Mouse (Mus musculus): ENCODE measurements at regions not wholly inside any gene's neighbourhood (a gene's known extent, or its start where the extent isn't known, plus 50 kb on each side); places are given as distances from the start of the nearest gene placed in this dataset.

DNA sequence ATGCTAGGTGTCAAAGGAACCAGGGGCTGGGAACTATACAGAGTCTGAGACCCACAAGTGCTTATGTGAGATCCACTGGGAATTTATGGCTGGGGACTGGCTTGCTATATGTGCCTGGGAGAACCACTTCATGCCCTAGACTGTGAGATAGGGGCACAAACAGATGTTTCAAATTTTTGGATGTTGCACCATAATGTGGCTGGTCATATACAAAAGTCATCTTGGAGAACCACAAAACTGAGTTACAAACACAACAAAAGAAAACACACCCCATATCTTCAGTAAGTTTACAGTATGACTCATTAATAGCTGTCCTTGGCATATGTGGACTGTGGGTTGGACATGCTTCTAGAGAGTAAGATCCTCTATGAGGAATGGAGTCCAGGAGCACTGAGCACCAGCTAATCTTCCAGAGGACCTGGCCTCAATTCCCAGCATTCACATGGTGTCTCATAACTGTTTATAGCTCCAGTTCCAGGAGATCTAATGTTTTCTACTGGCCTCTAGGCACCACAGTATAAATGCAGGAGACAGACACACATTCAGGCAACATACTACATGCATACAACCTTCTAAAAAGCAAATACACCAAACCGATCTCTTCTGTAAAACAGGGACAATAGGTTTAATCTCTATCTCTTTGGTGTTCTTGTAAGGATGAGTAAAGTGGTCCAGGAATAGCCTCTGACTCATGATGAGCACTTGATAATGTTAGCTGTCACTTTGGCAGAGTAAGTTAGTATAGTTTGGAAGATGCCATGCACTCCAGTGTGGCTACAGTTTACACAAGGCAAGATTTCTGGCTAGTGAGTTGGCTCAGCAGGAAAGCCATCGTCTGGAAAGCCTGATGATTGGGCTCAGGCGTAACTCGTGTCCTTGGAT, 132.0 kb upstream of the Ptbp2 start:
- peak in 1 of 2 experiments; percentile 12 for DNase-seq (ENCODE audit: low spot score in 2 of 2)
- intact Hi-C loops (cut with DNase I): no loop called here

DNA sequence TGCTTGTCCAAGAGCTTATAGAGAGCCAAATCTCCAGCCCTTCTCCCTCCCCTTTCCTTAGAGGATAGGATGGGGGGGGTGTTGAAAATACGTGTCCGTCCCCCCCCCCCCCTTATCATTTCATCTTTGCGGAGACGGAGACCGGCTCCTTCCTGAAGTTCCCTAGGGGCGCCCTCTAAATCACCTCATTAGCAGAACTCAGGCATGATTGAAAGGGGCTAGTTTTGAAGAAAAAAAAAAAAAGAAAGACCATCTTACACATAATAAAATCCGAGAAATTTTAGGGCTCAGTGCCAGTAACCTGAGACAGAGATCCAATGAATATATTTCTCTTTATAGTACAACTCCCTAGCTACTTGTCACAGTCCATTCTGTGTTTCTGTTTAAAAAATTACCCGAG, 127.3 kb upstream of the Ptbp2 start:
- no peak for DNase-seq (ENCODE audit: low spot score in 2 of 2)
- intact Hi-C loops (cut with DNase I): no loop called here

DNA sequence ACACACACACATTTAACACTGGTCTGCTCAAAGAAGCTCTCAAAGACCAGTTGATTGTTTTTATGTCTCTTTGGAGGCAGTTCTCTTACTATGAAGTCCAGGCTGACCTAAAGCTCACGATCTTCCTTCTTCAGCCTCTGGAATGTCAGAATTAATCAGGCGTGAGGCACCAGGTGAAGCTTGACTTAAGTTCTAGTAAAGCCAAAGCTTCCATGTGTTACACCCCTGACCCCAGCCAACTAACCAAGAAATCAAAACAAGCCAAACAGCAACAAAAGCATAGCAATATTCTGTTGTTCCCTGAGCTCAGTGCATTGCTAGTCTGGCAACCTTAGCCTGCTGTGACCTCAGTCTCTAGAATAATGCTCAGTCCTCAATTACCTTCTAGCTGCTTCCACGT, 120.0 kb upstream of the Ptbp2 start:
- intact Hi-C loops (cut with DNase I): no loop called here
- no peak for DNase-seq (ENCODE audit: low spot score in 2 of 2)

DNA sequence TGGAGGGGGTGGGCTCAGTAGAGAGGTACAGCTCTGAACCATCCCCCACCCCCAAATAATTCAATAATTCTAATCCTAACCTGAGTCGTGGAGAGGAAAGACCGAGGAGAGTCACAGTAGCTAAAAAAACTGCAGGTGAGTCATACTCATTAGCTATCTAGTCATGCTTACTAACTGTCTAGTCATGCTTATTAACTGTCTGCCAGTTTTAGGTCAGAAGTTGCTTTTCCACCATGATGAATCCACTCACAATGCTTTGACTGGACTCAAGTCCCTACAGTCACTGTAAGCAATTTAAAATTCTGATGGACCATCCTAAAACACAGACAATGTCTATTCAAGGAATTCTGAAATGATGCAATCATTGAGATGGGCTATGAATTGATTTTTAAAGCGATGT, 110.9 kb upstream of the Ptbp2 start:
- no peak for DNase-seq (ENCODE audit: low spot score in 2 of 2)
- intact Hi-C loops (cut with DNase I): no loop called here

DNA sequence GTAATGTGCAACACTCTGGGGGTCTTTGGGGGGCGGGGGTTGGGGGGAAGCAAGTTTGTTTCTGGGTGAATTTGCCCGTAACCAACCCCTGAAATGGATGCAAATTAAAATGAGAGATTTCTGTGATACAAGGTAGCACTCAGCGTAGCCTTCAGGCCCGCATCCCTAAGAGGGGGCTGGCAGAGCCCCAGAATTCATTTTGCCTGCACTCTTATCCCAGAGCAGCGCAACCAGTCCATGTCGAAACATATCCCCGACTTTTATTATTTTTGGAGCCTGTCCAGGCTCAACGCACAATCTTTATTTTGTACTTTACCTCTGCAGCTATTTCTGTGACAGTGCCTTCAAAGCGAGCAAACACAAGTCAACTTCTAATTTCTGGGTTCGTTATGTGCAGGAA, 109.8 kb upstream of the Ptbp2 start:
- DNase-seq (ENCODE audit: low spot score in 2 of 2): no peak
- intact Hi-C loops (cut with DNase I): no loop called here

DNA sequence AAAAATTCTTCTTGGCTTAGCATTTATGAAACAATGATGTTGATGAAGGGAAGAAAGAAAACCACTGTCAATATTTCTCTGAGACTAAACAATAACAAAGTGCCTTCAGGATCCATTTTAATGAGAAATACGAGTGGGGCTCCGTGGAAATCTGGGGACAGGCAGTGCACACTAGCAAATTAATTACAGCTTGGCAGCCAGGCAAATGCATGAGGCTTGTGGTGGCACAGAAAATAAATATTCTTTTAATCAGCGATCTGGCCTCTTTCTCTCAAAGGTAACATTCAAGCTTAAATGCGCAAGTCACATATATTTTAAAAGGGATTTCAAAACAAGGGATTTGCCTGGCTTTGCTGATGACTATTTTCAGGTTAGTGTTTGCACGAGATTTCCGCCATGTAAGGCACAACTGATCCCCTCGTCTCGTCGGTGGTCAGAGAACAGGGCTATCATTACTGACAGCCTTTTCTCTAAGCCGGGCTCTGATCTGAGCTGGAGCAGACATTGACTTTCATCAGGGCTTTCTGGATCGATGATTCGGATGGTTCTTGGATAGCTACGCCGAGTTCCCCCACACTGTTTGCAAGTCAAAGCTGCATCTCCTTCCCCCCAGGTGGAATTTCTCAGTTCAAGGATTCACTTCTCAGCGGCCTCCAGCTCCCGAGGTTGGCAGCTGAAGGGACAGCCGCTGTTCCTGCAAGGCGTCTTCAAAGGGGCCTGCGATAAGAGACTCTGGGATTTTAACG, 109.1 kb upstream of the Ptbp2 start:
- peak; percentile 4 to 19 for DNase-seq (ENCODE audit: low spot score in 2 of 2)

DNA sequence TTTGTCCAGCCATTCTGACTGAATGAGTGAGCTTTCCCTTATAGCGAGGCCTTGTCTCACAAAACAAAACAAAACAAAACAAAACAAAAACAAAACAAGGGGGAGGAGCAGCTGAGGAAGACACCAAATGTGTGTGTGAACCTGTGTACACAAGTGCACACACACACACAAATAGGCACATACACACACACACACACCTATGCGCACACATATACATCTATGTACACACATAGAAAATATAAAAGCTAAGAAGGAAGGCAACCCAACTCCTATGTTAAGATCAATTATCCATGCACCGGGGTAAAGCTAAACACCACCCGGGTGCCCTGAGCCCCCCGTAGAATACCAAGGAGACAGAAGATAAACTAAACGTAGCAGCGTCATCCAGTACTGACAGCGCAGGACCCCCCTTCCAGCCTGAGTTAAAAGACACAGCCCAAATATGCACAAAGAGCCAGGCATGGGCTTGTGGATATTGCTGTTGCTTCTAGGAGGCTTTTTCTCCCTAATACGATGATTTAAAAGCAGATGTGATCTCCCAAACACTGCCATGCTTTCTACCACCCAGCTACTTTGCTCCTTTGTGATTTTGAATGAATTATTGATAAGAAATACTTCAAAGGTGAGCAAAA, 108.4 kb upstream of the Ptbp2 start:
- intact Hi-C loops (cut with DNase I): no loop called here

More for the DNA sequence above, 109.1 kb upstream of the Ptbp2 start:
- intact Hi-C loops (cut with DNase I): no loop called here

DNA sequence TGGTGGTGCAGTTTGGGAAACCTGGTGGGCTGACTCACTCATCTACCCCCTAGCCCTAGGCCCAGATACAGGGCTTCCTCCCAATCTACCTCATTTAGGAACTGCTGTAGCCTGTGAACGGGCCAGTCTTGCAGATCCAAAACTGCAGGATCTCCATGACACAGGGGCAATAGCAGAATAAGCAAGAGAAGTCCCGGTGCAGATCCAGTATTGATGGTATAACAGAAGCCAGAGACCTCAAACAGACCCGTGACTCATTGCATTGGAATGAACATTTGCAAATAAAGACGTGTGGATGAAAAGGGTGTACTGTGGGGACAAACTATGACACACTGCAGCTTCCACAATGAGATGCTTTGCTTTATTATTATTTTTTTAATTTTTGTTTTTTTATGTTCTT, 106.6 kb upstream of the Ptbp2 start:
- no peak for DNase-seq (ENCODE audit: low spot score in 2 of 2)
- intact Hi-C loops (cut with DNase I): no loop called here

More for the DNA sequence above, 108.4 kb upstream of the Ptbp2 start:
- no peak for DNase-seq (ENCODE audit: low spot score in 2 of 2)

DNA sequence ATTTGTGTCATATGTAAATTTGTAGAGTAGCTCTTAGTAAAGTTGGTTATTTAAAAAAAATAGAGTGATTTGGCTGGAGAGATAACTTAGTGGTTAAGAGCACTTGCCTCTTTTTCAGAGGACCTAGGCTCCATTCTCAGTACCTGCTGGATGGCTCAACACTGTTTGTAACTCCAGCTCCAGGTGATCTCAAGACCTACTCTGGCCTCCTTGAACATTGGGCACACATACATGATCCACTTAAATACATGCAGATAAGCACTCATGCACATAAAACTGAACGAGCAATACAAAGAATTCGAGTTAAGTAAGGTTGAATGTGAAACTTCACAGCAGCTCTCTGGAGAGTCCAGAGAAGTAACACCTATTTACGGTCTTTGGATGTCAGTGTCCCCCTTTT, 104.2 kb upstream of the Ptbp2 start:
- no peak for DNase-seq (ENCODE audit: low spot score in 2 of 2)
- intact Hi-C loops (cut with DNase I): no loop called here

DNA sequence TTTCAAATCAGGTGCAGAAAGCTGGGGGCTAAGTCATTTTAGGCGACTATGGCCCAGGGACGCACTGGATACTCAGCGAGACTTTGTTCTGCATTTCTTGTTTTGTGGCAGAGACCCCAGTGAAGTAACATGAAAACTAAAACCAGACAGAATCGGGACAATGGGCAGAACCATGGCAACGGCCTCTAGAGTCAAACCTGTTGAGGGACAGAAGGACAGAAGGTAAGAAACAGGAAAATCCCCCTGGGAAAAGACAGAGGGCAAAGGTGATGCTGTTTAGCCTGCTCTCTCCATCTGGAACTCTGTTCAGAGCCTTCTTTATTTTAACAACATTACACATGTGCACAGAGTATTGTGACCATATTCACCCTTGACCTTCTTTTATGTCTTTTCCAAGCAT, 92.1 kb upstream of the Ptbp2 start:
- no peak for DNase-seq (ENCODE audit: low spot score in 2 of 2)
- intact Hi-C loops (cut with DNase I): no loop called here

DNA sequence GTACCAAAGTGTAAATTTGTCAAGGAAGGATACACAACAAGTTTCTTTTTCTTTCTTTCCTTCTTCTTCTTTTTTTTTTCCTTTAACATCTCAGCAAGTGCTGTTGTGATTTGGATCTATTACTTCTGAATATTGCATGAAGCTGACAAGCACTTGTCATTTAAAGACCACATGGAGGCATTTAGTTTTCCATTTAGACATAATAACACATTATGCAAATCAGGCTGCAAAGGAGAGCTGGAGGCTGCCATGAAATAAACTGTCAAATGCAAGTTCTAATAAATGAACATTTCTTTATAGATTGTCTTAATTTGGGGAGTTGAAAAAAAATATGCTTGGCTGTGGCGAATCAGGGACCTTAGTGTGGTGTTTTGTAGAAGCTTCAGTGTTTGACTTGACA, 90.8 kb upstream of the Ptbp2 start:
- DNase-seq (ENCODE audit: low spot score in 2 of 2): no peak
- intact Hi-C loops (cut with DNase I): no loop called here

DNA sequence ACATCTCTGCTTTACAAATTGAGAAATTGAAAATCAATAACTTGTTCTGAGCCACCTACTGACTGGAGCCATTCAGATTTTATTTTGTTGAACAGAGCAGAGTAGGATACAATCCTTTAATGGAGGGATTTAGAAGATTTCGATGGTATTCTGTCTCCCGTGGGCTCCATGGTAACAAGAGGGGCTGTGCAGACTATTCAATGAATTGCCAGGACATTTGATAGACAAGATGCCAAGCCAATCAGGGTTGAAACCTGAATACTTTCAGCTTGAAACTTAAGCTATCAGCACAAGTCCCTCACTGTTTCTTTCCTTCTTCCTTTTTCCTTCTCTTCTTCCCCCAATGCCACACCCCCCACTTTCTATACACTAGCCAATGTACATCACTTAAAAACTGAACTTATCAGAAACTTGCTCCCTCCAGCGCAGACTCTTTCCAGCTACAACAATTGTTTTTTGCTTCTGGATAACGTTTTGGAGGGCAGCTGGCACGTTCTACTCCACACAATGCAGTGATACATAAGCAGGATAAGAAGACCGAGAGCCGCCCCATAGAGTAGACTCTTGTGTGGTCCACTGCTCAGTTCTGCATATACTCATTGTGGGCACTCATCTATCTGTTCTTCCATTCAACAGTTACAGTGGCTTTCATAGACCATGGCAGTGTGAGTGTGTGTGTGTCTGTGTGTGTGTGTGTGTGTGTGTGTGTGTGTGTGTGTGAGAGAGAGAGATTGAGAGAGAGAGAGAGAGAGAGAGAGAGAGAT, 78.1 kb upstream of the Ptbp2 start:
- intact Hi-C loops (cut with DNase I): no loop called here

More for the DNA sequence above, 78.1 kb upstream of the Ptbp2 start:
- DNase-seq (ENCODE audit: low spot score in 2 of 2): peak; percentile 51 to 53

All from left cerebral cortex, postnatal 25 days (tissue).